Mouse (Mus musculus): ENCODE measurements at regions not wholly inside any gene's neighbourhood (a gene's known extent, or its start where the extent isn't known, plus 50 kb on each side); places are given as distances from the start of the nearest gene placed in this dataset.

- Histone ChIP-seq H3K79me2 (ENCODE audit: control insufficient read depth, insufficient read depth, low read length, poor library complexity) (0 out of 2 replicates have a peak, but pooled peaks cover under 1% of the 10 kb centered on the region), H3K9ac (ENCODE audit: control insufficient read depth, low read depth, low read length, poor library complexity, severe bottlenecking) (no peak overlapping the region), H3K27me3 (ENCODE audit: control insufficient read depth in 1 of 2, insufficient read depth in 2 of 2, low read length in 2 of 2) (no peaks in the 10 kb centered on the region), H3K36me3 (ENCODE audit: control insufficient read depth in 1 of 2, insufficient read depth in 2 of 2, low read length in 2 of 2) (no peaks in the 10 kb centered on the region), H3K9me3 (replicated peaks; ENCODE audit: insufficient read depth, low read length) (no peaks in the 10 kb centered on the region), H3K4me1 (ENCODE audit: control insufficient read depth in 1 of 2, insufficient read depth in 2 of 2, low read length in 2 of 2) (peaks cover 0 to 2% of the 10 kb centered on the region in 2 experiments; a peak in 1 of 4 replicates), H3K27ac (ENCODE audit: control insufficient read depth, low read depth, low read length) (no peak overlapping the region), H3K4me3 (ENCODE audit: control insufficient read depth in 1 of 2, insufficient read depth in 1 of 2, low read depth in 2 of 2, low read length in 2 of 2) (no peak overlapping the region)
- no peak for TF ChIP-seq ETS1 (IDR thresholded peaks at IDR 0.05; ENCODE audit: low read depth, low read length)
- no peak for TF ChIP-seq GATA1 (IDR thresholded peaks at IDR 0.05; ENCODE audit: low read depth, low read length)
- no peak for TF ChIP-seq JUND (IDR thresholded peaks at IDR 0.05; ENCODE audit: low read depth, low read length)
- no peak for TF ChIP-seq KAT2A (conservative IDR thresholded peaks at IDR 0.05; ENCODE audit: low read depth, low read length)
- no peak for TF ChIP-seq MAFK (IDR thresholded peaks at IDR 0.05; ENCODE audit: borderline replicate concordance, low read depth, low read length)
- no peak for TF ChIP-seq BHLHE40 (IDR thresholded peaks at IDR 0.05; ENCODE audit: borderline replicate concordance, low read depth, low read length)
- no peak for TF ChIP-seq TAL1 (IDR thresholded peaks at IDR 0.05; ENCODE audit: low read length)
- no peak for TF ChIP-seq GABPA (IDR thresholded peaks at IDR 0.05; ENCODE audit: low read depth, low read length)
- TF ChIP-seq USF2 (IDR thresholded peaks at IDR 0.05; ENCODE audit: borderline replicate concordance in 1 of 2, insufficient read depth in 1 of 2, low read depth in 1 of 2, low read length in 2 of 2), result no peak
- TF ChIP-seq NELFE (IDR thresholded peaks at IDR 0.05; ENCODE audit: low read depth, low read length), result no peak
- no peak for TF ChIP-seq MYB (IDR thresholded peaks at IDR 0.05; ENCODE audit: low read depth, low read length)
- TF ChIP-seq SMC3 (IDR thresholded peaks at IDR 0.05; ENCODE audit: low read depth, low read length), result no peak
- TF ChIP-seq MXI1 (IDR thresholded peaks at IDR 0.05; ENCODE audit: low read depth, low read length), result no peak
- TF ChIP-seq CHD2 (IDR thresholded peaks at IDR 0.05; ENCODE audit: low read length), result no peak
- TF ChIP-seq MYC (IDR thresholded peaks at IDR 0.05; ENCODE audit: low read depth, low read length), result no peak
- no peak for TF ChIP-seq TCF12 (IDR thresholded peaks at IDR 0.05; ENCODE audit: low read depth, low read length)
- no peak for TF ChIP-seq ZKSCAN1 (IDR thresholded peaks at IDR 0.05; ENCODE audit: low read depth, low read length)
- no peak for DNase-seq (ENCODE audit: low read depth, low spot score)
Measured at GRCm38 (mm10) chr13:107799199-107799945, 244.9 kb upstream of the Smim15 start.

GRCm38 (mm10) chr13:107798144-107798543, 246.1 kb upstream of the Smim15 start:
- H3K9me3 ChIP-seq (replicated peaks; ENCODE audit: insufficient read depth, low read length), result no peaks in the 10 kb centered on the region
- no peak for DNase-seq (ENCODE audit: low read depth, low spot score)
- no peak overlapping the region for H3K9ac ChIP-seq (ENCODE audit: control insufficient read depth, low read depth, low read length, poor library complexity, severe bottlenecking)
- peaks cover 0 to 6% of the 10 kb centered on the region in 2 experiments; a peak in 1 of 4 replicates for H3K4me1 ChIP-seq (ENCODE audit: control insufficient read depth in 1 of 2, insufficient read depth in 2 of 2, low read length in 2 of 2)
- 0 out of 2 replicates have a peak, but pooled peaks cover 2% of the 10 kb centered on the region for H3K79me2 ChIP-seq (ENCODE audit: control insufficient read depth, insufficient read depth, low read length, poor library complexity)
- no peak for TF ChIP-seq POLR2A (IDR thresholded peaks at IDR 0.05; ENCODE audit: control insufficient read depth in 1 of 2, insufficient read depth in 1 of 2, low read depth in 1 of 2, low read length in 2 of 2, poor library complexity in 1 of 2)
- no peak for TF ChIP-seq GABPA (IDR thresholded peaks at IDR 0.05; ENCODE audit: low read depth, low read length)
- TF ChIP-seq CHD1 (IDR thresholded peaks at IDR 0.05; ENCODE audit: low read depth, low read length), result no peak
- no peak for TF ChIP-seq SIN3A (IDR thresholded peaks at IDR 0.05; ENCODE audit: low read length)
- TF ChIP-seq RAD21 (IDR thresholded peaks at IDR 0.05; ENCODE audit: low read depth, low read length), result no peak
- no peak for TF ChIP-seq HCFC1 (IDR thresholded peaks at IDR 0.05; ENCODE audit: low read depth, low read length)
- no peak for TF ChIP-seq ZC3H11A (IDR thresholded peaks at IDR 0.05; ENCODE audit: low read depth, low read length)
- TF ChIP-seq MAZ (IDR thresholded peaks at IDR 0.05; ENCODE audit: low read depth, low read length), result no peak
- TF ChIP-seq USF1 (IDR thresholded peaks at IDR 0.05; ENCODE audit: low read depth, low read length), result no peak
- TF ChIP-seq MYC (IDR thresholded peaks at IDR 0.05; ENCODE audit: low read depth, low read length), result no peak
- TF ChIP-seq GATA1 (IDR thresholded peaks at IDR 0.05; ENCODE audit: low read depth, low read length), result no peak
- no peak for TF ChIP-seq MAFK (IDR thresholded peaks at IDR 0.05; ENCODE audit: borderline replicate concordance, low read depth, low read length)
- TF ChIP-seq JUND (IDR thresholded peaks at IDR 0.05; ENCODE audit: low read depth, low read length), result no peak
- no peak for TF ChIP-seq BHLHE40 (IDR thresholded peaks at IDR 0.05; ENCODE audit: borderline replicate concordance, low read depth, low read length)
- TF ChIP-seq NRF1 (IDR thresholded peaks at IDR 0.05; ENCODE audit: insufficient read depth, low read depth, low read length, poor library complexity, severe bottlenecking), result no peak
- TF ChIP-seq MEF2A (IDR thresholded peaks at IDR 0.05; ENCODE audit: extremely low read depth, insufficient replicate concordance, low read depth, low read length, poor library complexity, severe bottlenecking), result no peak
- no peaks in the 10 kb centered on the region for H3K36me3 ChIP-seq (ENCODE audit: control insufficient read depth in 1 of 2, insufficient read depth in 2 of 2, low read length in 2 of 2)
- no peak overlapping the region for H3K4me3 ChIP-seq (ENCODE audit: control insufficient read depth in 1 of 2, insufficient read depth in 1 of 2, low read depth in 2 of 2, low read length in 2 of 2)
- H3K27me3 ChIP-seq (ENCODE audit: control insufficient read depth in 1 of 2, insufficient read depth in 2 of 2, low read length in 2 of 2), result no peaks in the 10 kb centered on the region
- no peak overlapping the region for H3K27ac ChIP-seq (ENCODE audit: control insufficient read depth, low read depth, low read length)
